Mouse (Mus musculus): ENCODE measurements at regions not wholly inside any gene's neighbourhood (a gene's known extent, or its start where the extent isn't known, plus 50 kb on each side); places are given as distances from the start of the nearest gene placed in this dataset.

- no peak for DNase-seq
Observed at GRCm38 (mm10) chr2:174848981-174849681, 88.7 kb downstream of the Edn3 start.

GRCm38 (mm10) chr2:174850860-174851259 lies 90.4 kb downstream of the Edn3 start:
- no peak for DNase-seq

GRCm38 (mm10) chr2:174851525-174852330 lies 91.3 kb downstream of the Edn3 start:
- peak; percentile 84 for DNase-seq

GRCm38 (mm10) chr2:174853786-174854185 lies 93.4 kb downstream of the Edn3 start:
- no peak for DNase-seq

- no peak for DNase-seq
Observed at GRCm38 (mm10) chr2:174855548-174855947, 95.1 kb downstream of the Edn3 start.

GRCm38 (mm10) chr2:174856135-174856534 lies 95.7 kb downstream of the Edn3 start:
- no peak for DNase-seq

- peak; percentile 73 for DNase-seq
Observed at GRCm38 (mm10) chr2:174858011-174858834, 97.8 kb downstream of the Edn3 start.

- DNase-seq: no peak
Observed at GRCm38 (mm10) chr2:174858835-174859215, 98.4 kb downstream of the Edn3 start.

GRCm38 (mm10) chr2:174859533-174859932 lies 99.1 kb downstream of the Edn3 start:
- peak; percentile 44 for DNase-seq

GRCm38 (mm10) chr2:174864657-174865056 lies 104.2 kb downstream of the Edn3 start:
- no peak for DNase-seq

- no peak for DNase-seq
Observed at GRCm38 (mm10) chr2:174866546-174866945, 106.1 kb downstream of the Edn3 start.

GRCm38 (mm10) chr2:174867397-174867796 lies 107.0 kb downstream of the Edn3 start:
- no peak for DNase-seq

- no peak for DNase-seq
Observed at GRCm38 (mm10) chr2:174868186-174868585, 107.8 kb downstream of the Edn3 start.

GRCm38 (mm10) chr2:174868743-174869369 lies 108.4 kb downstream of the Edn3 start:
- no peak for DNase-seq

- no peak for DNase-seq
Observed at GRCm38 (mm10) chr2:174870284-174870683, 109.9 kb downstream of the Edn3 start.

- DNase-seq: no peak
Observed at GRCm38 (mm10) chr2:174871225-174871624, 110.8 kb downstream of the Edn3 start.

GRCm38 (mm10) chr2:174871844-174872243 lies 111.4 kb downstream of the Edn3 start:
- no peak for DNase-seq

- DNase-seq: no peak
Observed at GRCm38 (mm10) chr2:174876886-174877285, 116.5 kb downstream of the Edn3 start.

- no peak for DNase-seq
Observed at GRCm38 (mm10) chr2:174878979-174879378, 118.6 kb downstream of the Edn3 start.

GRCm38 (mm10) chr2:174880659-174881058 lies 120.2 kb downstream of the Edn3 start:
- DNase-seq: no peak

- DNase-seq: no peak
Observed at GRCm38 (mm10) chr2:174884232-174885225, 124.1 kb downstream of the Edn3 start.

- no peak for DNase-seq
Observed at GRCm38 (mm10) chr2:174892658-174893057, 117.4 kb upstream of the Gm14444 start.
